Mouse (Mus musculus) ovary, postnatal 36 days (tissue): Measurements from ENCODE around the gene Mmadhc.

Source experiments
- DNase-seq: peaks from one replicate; pipeline ENCODE4 v3.0.0; 2022; ENCODE audit warnings: low spot score, mixed read lengths

Gene Mmadhc

DNA sequence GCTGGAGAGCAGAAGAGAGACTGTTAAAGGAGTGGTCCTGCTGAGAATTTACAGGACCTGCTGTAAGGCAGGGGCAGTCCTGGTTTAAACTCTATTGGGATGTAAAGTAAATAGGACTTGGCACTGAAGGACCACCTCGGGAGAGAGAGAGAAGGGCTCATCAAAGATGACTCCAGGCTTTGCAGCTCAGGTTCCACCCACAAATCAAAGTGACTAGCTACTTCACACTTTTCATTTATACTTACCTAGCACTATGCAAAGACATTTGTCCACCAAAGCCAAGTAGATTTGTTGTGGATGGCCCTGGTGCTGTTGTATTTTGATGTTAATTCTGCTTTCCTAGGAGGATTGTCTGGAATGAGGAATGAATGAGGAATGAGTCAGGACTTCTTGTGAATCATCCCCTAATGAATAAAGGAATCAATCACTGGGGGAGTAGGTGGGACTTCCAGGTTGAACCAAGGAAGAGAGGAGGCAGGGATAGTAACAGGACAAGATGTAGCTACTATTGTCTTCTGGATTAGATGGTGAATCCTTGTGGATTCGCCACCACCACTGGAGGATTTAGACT is 31.3 kb downstream of the Mmadhc start:
- DNase-seq = no peak

DNA sequence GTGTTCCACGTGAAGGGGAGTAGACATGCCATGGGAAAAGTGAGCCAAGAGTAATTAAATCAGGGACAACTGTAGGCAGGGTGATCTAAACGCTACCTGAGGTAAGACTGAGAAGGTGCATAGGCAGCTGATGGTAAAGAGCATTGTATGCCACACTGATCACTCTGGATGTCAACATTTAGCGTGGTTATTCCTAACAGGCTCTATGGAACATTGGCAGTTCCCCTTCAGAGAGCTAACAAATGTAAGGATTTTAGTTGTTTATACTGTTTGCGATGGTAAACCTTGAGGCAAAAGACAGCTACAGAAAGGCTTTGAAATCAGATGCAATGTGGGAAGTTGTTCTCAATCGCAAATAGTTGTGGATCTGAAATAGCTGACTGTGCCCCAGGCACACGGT is 32.5 kb downstream of the Mmadhc start:
- no peak for DNase-seq

DNA sequence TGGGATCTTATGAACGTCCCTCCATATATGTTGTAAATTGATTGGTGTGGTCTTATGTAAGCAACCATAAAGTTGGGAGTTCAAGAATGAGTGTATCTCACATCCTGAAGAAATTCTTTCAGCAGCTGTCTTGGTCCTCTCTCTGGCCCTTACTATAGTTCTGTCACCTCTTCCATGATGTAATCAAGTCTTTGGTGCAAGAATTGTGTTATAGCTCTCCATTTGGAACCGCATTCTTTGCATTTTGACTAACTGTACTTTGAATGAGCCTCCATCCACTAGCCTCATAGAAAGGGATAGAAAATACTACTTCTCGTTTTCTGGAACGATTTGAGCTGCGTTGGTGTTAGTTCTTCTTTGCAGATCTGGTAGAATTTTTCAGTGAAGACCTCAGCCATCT is 41.6 kb downstream of the Mmadhc start:
- no peak for DNase-seq

DNA sequence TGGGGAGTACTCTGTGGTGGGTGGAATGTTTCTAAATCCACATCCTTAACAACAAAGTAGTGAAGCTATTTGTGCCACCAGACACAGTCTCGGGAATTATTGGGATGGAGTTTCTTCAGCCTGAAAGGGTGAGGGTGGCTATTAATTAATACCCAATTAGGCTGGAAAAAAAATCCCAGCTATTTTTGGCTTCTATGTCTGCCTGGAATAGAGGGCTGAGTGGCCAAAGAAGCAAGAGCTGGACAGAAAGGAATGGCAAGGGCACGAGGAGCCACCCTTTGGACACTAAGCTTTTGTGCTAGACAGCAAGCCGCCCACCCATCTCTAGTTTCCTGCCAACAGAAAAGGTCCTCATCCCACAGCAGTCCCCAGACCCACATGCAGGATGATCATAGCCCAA is 48.0 kb downstream of the Mmadhc start:
- DNase-seq = no peak

DNA sequence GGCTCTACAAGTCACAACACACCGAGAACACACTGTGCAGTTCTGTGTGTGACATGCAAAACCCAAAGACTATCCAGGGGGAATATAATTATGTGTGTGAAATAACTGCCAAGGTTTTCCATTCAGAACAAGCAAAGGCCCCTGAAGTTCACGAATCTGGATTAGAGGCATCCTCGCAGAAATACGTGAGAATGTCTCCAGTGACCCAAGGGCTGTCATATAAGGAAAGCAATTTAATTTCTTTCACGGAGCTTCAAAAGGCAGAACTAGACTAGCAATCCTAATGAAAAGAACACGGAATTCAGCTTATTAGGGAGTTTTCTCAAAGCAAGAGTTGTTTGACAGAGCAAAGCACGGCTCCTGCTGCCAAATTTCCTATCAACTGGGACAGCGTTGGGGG is 63.1 kb downstream of the Mmadhc start:
- DNase-seq = no peak
